ENCODE assay signal across 8 mouse cellular contexts in the genomic region with DNA sequence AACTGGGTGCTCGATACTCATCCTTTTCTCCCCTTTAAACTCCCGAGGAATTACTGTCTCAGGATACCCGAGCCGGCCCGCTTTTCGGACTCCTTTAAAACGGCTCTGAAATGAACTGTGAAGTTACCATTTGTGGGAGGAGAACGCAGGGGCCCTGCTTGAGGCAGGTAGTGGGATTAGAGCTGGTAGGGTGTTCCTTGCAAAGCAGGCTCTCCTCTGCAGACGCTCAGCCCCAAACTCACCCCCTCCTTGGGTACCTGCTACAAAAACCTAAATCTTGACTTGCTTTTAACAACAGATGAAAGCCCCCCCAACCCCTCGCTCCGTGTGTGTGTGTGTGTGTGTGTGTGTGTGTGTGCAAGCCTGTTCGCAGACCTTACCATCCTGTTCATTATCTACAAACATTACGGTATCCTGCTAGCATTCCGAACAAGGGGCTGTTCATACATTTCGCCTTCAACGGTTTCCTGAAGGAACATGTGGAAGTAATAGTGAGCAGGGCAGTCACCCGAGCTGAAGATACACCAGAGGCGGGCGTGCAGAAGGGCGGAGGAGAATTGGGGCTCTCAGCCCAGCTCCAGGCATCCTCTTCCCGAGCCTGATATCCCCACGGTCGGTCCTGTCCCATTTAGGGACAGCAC. TPM values are rescaled to one million over a fixed set of nuclear protein-coding genes. Genes with fewer than 3 reads are reported as not detected.
DNase-seq lines count a peak whose midpoint lies in the region; ATAC-seq and TF ChIP-seq lines count a peak whose summit lies in the region.

No protein-coding gene starts in this region.

- H3K4me3 ChIP-seq in midbrain, embryonic 14.5 days (replicated peaks; ENCODE audit: low read depth, low read length) = no peak overlapping the region
- no peak overlapping the region for H3K4me3 ChIP-seq in layer of hippocampus, adult 2 months

- ATAC-seq in midbrain, embryonic 14.5 days (ENCODE audit: low FRiP score, low TSS enrichment) = no peak

- no peak for TF ChIP-seq CTCF in layer of hippocampus, adult 2 months (conservative IDR thresholded peaks at IDR 0.05)

- H3K4me2 ChIP-seq in midbrain, embryonic 14.5 days (ENCODE audit: low read length) = peak overlapping the region; percentile 1

- WGBS in midbrain, embryonic 14.5 days = under 1% methylated on average over 23 of the region's 23 CpGs

- H3K9me3 ChIP-seq in midbrain, embryonic 14.5 days (ENCODE audit: control insufficient read depth, low read length) = no peaks in the 10 kb centered on the region

- DNase-seq in kidney, adult 18-20 months = peak; percentile 22
- DNase-seq in kidney, postnatal 14 days = no peak
- peak; percentile 75 for DNase-seq in embryo, embryonic 9.5 days (ENCODE audit: extremely low spot score)
- peak; percentile 25 to 30 for DNase-seq in heart, postnatal 10 days
- DNase-seq in midbrain, embryonic 14.5 days = peak; percentile 52
- DNase-seq in layer of hippocampus, adult 8-10 months (ENCODE audit: low spot score in 2 of 2) = no peak
- no peak for DNase-seq in layer of hippocampus, adult 2 months (ENCODE audit: low spot score in 2 of 2)
- DNase-seq in thymus, postnatal 14 days = no peak

- no peak overlapping the region for H3K9ac ChIP-seq in midbrain, embryonic 14.5 days (replicated peaks; ENCODE audit: low read length)

- no peak overlapping the region for H3K27ac ChIP-seq in midbrain, embryonic 14.5 days (replicated peaks; ENCODE audit: low read depth, low read length)
- no peak overlapping the region for H3K27ac ChIP-seq in layer of hippocampus, adult 2 months

- H3K27me3 ChIP-seq in midbrain, embryonic 14.5 days (ENCODE audit: control insufficient read depth, insufficient read depth, low read length) = peaks cover 84% of the 10 kb centered on the region

- intact Hi-C loops in heart, postnatal 10 days (cut with DNase I) = loop anchor here (2.0 to 5.0 kb wide), 3 partner anchors 190 to 1388 kb away; no protein-coding TSS in a partner anchor

- no peaks in the 10 kb centered on the region for H3K36me3 ChIP-seq in midbrain, embryonic 14.5 days (ENCODE audit: control insufficient read depth, insufficient read depth, low read length)

- H3K4me1 ChIP-seq in midbrain, embryonic 14.5 days (ENCODE audit: control insufficient read depth, insufficient read depth, low read length) = 0 out of 2 replicates have a peak, but pooled peaks cover 4% of the 10 kb centered on the region

RNA-seq across cellular contexts. Expression of gene Pdgfra, which starts 1.6 kb away (rescaled TPM):
- total RNA-seq in heart, postnatal 10 days (2021) = 10 to 100 TPM; 43.3 to 51.1 TPM
- polyA plus RNA-seq in midbrain, embryonic 14.5 days (2014; fragmentation: Nextera tagmentation; extraction: Ambion mirVana) = 3.6 and 9.4 TPM in 2 replicates
- 10 to 100 TPM; 35.8 to 45.2 (median 38.4) TPM for total RNA-seq in layer of hippocampus, adult 8-10 months (2022)
- total RNA-seq in layer of hippocampus, adult 2 months (2021) = 10 to 100 TPM; 40.4 to 40.5 TPM

Comparison
In these comparisons a context has a peak if more than half of its experiments do, and no peak if none do; other contexts are left out.
1. DNase-seq: peak in kidney, adult 18-20 months (single experiment), embryo, embryonic 9.5 days (single experiment), heart, postnatal 10 days (2 of 2) and midbrain, embryonic 14.5 days (single experiment); none in kidney, postnatal 14 days (single experiment), layer of hippocampus, adult 8-10 months (0 of 2), layer of hippocampus, adult 2 months (0 of 2) and thymus, postnatal 14 days (single experiment).